Mouse (Mus musculus) thymus, adult 2 months (tissue): ENCODE measurements at regions not wholly inside any gene's neighbourhood (a gene's known extent, or its start where the extent isn't known, plus 50 kb on each side); places are given as distances from the start of the nearest gene placed in this dataset.

Experiments used
- DNase-seq: peaks from one replicate; pipeline ENCODE4 v3.0.0; 2021
- H3K27ac ChIP-seq: fragments of 200-500 bp; 2 replicates; pipeline ENCODE4 v1.5.1; 2012; ENCODE audit warnings: low read length, control low read depth; ENCODE audit not compliant: control insufficient read depth, insufficient read depth
- H3K27me3 ChIP-seq: fragments of 200-500 bp; 2 replicates; pipeline ENCODE4 v1.6.1; 2012; ENCODE audit warnings: mild to moderate bottlenecking, low read length, moderate library complexity, mixed read lengths; ENCODE audit not compliant: control insufficient read depth, insufficient read depth
- H3K36me3 ChIP-seq: fragments of 200-500 bp; 2 replicates; pipeline ENCODE4 v1.6.1; 2012; ENCODE audit warnings: mild to moderate bottlenecking, low read length, moderate library complexity; ENCODE audit not compliant: control insufficient read depth, insufficient read depth
- H3K4me1 ChIP-seq: fragments of 200-500 bp; replicated peaks from 2 replicates; pipeline ENCODE4 v1.6.1; 2012; ENCODE audit warnings: low read length; ENCODE audit not compliant: control insufficient read depth, insufficient read depth
- H3K4me3 ChIP-seq: fragments of 200-500 bp; 2 replicates; pipeline ENCODE4 v1.5.1; 2012; ENCODE audit warnings: mild to moderate bottlenecking, low read length, control low read depth, moderate library complexity; ENCODE audit not compliant: control insufficient read depth, insufficient read depth
- CTCF ChIP-seq: fragments of 200-500 bp; IDR thresholded peaks from 2 replicates; pipeline ENCODE4 v1.5.1; 2012; ENCODE audit warnings: mild to moderate bottlenecking, control low read depth, low read length, moderate library complexity, borderline replicate concordance; ENCODE audit not compliant: control insufficient read depth, poor library complexity, insufficient read depth; ENCODE audit errors: extremely low read depth
- POLR2A ChIP-seq: fragments of 200-500 bp; IDR thresholded peaks from 2 replicates; pipeline ENCODE4 v1.6.1; 2012; ENCODE audit warnings: mild to moderate bottlenecking, low read length, control low read depth, moderate library complexity; ENCODE audit not compliant: control insufficient read depth, poor library complexity, insufficient read depth; ENCODE audit errors: extremely low read depth
- WGBS: fragments of 180-500 bp; shearing (Covaris S2); methylation state at CpG from one replicate; pipeline ENCODE4 v1.1.7; 2018; 5-methylcytosine and 5-hydroxymethylcytosine counted together

DNA sequence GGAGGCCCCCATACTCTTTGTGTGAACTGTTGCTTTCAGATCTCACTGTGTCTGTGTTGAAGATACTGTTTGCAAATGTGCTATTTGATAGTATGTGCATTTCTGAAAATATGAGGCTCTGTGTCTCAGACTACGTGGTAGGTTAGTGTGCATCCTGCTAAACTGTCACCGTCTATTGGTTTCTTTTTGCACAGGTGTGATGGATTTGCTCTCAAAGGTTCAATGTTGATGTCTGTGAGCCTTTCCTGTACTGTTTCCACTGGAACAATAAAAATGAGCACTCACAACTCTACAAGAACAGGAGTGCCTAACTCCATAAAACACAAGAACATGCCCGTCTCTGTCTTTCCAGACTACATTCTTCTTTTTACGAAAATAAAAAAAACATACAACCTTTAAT is 518.2 kb upstream of the Ptger4 start:
- TF ChIP-seq POLR2A, result no peak
- TF ChIP-seq CTCF, result no peak
- Histone ChIP-seq H3K36me3 (no peaks in the 10 kb centered on the region), H3K27ac (no peak overlapping the region), H3K4me3 (no peak overlapping the region), H3K27me3 (no peaks in the 10 kb centered on the region), H3K4me1 (no peaks in the 10 kb centered on the region)
- no peak for DNase-seq
- 49% methylated on average over 4 of the region's 4 CpGs for WGBS

DNA sequence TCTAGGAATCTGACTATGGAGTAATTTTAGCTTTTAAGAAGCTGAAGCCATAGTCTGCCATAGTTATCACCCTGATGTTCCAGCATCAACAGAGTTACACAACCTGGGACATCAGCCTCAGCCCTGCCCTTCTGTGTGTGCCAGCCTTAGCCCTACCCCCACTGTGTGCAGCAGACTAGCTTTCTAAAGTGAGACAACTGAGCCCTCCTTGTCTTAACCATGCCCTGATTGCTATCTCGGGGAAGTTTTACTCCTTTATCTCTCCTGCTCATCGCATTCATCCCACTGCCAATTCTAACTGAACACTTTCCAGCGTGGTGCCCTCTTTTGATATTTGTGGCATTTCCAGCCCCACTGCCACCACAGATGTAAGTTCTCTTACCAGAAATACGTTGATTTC is 522.5 kb upstream of the Dab2 start:
- no peak overlapping the region for H3K27ac ChIP-seq
- 6% methylated on average over 4 of the region's 4 CpGs for WGBS
- TF ChIP-seq CTCF (no peak), POLR2A (no peak)

DNA sequence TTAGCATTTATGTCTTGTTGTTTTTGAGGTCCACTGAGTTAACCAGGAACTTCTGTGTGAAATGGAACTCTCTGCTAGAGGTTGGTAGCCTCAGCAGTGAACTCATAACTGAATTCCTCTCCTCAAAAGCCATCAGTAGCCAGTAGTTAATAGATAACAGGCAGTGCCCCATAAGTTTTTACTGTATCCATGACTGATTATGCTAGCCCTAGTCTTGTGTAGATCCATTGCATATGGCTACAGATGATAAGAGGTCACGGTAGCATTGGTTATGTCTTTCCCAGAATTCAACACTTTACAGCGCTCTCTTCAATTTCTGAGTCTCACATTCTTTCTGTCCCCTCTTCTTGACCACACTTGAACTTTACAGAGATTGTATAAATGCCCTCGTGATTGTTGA is 499.7 kb upstream of the Dab2 start:
- Histone ChIP-seq H3K27me3 (no peaks in the 10 kb centered on the region), H3K4me1 (no peaks in the 10 kb centered on the region), H3K4me3 (no peak overlapping the region), H3K36me3 (no peaks in the 10 kb centered on the region), H3K27ac (no peak overlapping the region)
- DNase-seq, result no peak
- 95% methylated on average over 3 of the region's 3 CpGs for WGBS
- no peak for TF ChIP-seq CTCF
- TF ChIP-seq POLR2A, result no peak

More for the DNA sequence above, 522.5 kb upstream of the Dab2 start:
- Histone ChIP-seq H3K4me3 (no peak overlapping the region), H3K36me3 (no peaks in the 10 kb centered on the region), H3K27me3 (no peaks in the 10 kb centered on the region), H3K4me1 (peaks cover 9% of the 10 kb centered on the region)
- DNase-seq, result peak; percentile 18

DNA sequence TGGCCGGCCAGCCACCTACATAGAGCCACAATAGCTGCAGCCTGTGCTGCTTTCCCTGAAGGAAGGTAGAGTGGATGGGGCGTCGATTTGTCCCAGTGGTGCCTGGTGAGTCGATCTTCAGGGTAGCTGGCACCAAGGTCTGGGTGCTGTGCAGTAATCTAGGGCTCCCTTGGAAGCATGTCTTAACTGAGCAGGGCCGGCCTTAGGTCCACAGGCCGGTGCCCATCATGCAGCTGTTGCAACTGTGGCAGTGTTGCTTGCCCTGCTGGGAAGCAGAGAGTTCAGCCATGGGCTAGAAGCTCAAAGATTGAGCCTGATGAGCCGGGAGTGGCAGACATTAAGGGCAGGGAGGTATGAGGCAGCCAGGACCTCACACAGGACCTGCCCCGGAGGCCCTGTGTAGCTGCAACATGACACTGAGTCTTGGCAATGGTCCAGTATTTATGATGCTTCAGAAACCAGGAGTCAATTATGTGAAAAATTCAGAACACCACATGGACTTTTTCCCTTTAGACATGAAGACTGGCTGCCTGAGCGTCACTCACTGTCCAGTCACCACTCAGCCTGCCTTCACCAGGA is 488.3 kb upstream of the Dab2 start:
- WGBS, result 95% methylated on average over 9 of the region's 9 CpGs
- TF ChIP-seq CTCF (no peak), POLR2A (no peak)
- no peak overlapping the region for H3K4me3 ChIP-seq
- H3K4me1 ChIP-seq, result no peaks in the 10 kb centered on the region
- H3K27me3 ChIP-seq, result no peaks in the 10 kb centered on the region
- no peaks in the 10 kb centered on the region for H3K36me3 ChIP-seq
- no peak overlapping the region for H3K27ac ChIP-seq
- DNase-seq, result no peak

DNA sequence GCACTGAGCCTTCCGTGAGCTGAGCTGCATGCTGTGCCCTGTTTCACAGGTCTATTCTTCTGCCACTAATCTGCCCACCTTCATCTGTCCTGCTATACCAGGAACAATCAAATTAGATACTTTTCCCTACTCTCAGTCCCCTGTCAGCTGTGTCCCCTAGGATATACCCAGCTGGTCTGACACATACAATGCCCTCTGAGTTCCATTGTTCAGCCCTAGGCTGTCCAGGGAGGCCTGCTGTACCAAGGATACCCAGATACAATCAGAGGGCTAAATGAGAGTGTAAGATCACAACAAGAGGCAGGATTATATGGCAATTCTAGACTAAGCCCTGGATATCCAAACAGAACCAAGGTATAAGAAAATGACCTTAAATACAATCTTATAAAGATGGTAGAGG is 487.6 kb upstream of the Dab2 start:
- no peaks in the 10 kb centered on the region for H3K36me3 ChIP-seq
- no peak for DNase-seq
- WGBS, result 96% methylated on average over 1 of the region's 1 CpGs
- H3K4me1 ChIP-seq, result no peaks in the 10 kb centered on the region
- no peak overlapping the region for H3K4me3 ChIP-seq
- no peak for TF ChIP-seq POLR2A
- TF ChIP-seq CTCF, result no peak
- H3K27ac ChIP-seq, result no peak overlapping the region
- H3K27me3 ChIP-seq, result no peaks in the 10 kb centered on the region

DNA sequence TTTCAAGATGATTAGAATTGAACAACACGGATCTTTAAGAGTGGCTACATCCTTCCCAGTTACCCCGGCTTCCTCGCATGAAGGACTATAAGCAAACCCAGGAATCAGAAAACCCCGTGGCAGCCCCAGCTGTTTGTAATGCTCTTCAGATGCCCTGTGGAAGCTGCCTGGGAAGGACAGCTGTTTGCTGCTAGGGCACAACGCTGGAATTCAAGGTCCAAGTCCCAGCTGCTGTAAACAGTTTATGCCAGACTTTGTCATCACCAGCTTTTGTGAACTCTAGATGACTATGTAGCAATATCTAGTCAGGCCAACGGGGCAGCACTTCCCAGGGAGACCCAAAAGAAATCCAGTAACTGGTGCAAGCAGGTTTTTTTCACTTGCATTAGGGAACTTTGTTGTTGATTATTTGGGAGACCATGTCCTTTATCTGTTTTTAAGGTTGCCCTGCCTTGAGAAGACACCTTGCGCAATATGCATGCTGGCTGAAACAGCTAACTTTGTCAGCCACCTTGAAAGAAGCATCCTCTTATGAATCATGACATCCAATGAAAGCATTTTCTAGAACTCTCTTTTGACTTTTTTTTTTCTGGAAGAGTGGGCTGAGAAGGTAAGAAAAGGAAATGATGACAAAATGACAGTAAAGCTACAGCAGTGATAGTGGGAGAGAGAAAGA is 481.5 kb upstream of the Dab2 start:
- no peaks in the 10 kb centered on the region for H3K27me3 ChIP-seq
- no peak for DNase-seq
- H3K36me3 ChIP-seq, result no peaks in the 10 kb centered on the region
- 85% methylated on average over 7 of the region's 7 CpGs for WGBS
- H3K4me1 ChIP-seq, result no peaks in the 10 kb centered on the region
- no peak overlapping the region for H3K4me3 ChIP-seq
- H3K27ac ChIP-seq, result no peak overlapping the region
- TF ChIP-seq POLR2A (no peak), CTCF (no peak)
